8 mouse cellular contexts compared by ENCODE assay signal in genomic region chr11:20794196-20794912, GRCm38 (mm10). TPM values are rescaled to one million over a fixed set of nuclear protein-coding genes. Genes with fewer than 3 reads are reported as not detected.
A peak's percentile ranks its signal among the peaks of the same experiment; 100 is the strongest.
DNase-seq lines count a peak whose midpoint lies in the region; ATAC-seq lines count a peak whose summit lies in the region.

No protein-coding gene starts in this region.

- H3K27ac ChIP-seq in hindbrain, embryonic 11.5 days (ENCODE audit: low read depth, low read length) = peak overlapping the region; percentile 11; the same call in 1 of the 2 replicates

- no peak overlapping the region for H3K9ac ChIP-seq in hindbrain, embryonic 11.5 days (ENCODE audit: low read depth, low read length)

- DNase-seq in MN1 (ENCODE audit: low spot score) = peak; percentile 93
- peak; percentile 81 for DNase-seq in cerebellum, adult 9-10 months
- DNase-seq in frontal cortex, adult 2 months (ENCODE audit: extremely low spot score in 1 of 2, low spot score in 1 of 2) = peak; percentile 69 to 94
- DNase-seq in hindbrain, embryonic 11.5 days (ENCODE audit: low spot score) = peak; percentile 92
- peak; percentile 83 to 90 for DNase-seq in layer of hippocampus, postnatal 14 days (ENCODE audit: low spot score in 2 of 2)
- DNase-seq in lung, postnatal 10 days = peak; percentile 90
- peak; percentile 66 for DNase-seq in retina, adult 2 months (ENCODE audit: low read depth, low spot score)
- peak; percentile 76 for DNase-seq in thymus, postnatal 25 days

- 36% methylated on average over 10 of the region's 10 CpGs for WGBS in hindbrain, embryonic 11.5 days

- H3K27me3 ChIP-seq in hindbrain, embryonic 11.5 days (ENCODE audit: control insufficient read depth, insufficient read depth, low read length) = no peaks in the 10 kb centered on the region

- H3K4me1 ChIP-seq in hindbrain, embryonic 11.5 days (replicated peaks; ENCODE audit: control insufficient read depth, insufficient read depth, low read length) = no peaks in the 10 kb centered on the region

- no peaks in the 10 kb centered on the region for H3K36me3 ChIP-seq in hindbrain, embryonic 11.5 days (ENCODE audit: control insufficient read depth, insufficient read depth, low read length)

- ATAC-seq in hindbrain, embryonic 11.5 days (ENCODE audit: low FRiP score) = peak; percentile 89

- no peaks in the 10 kb centered on the region for H3K9me3 ChIP-seq in hindbrain, embryonic 11.5 days (ENCODE audit: control insufficient read depth, low read length)

- no peak overlapping the region for H3K4me3 ChIP-seq in hindbrain, embryonic 11.5 days (ENCODE audit: low read depth, low read length)

- H3K4me2 ChIP-seq in hindbrain, embryonic 11.5 days (replicated peaks; ENCODE audit: low read depth, low read length) = no peak overlapping the region

RNA-seq across cellular contexts. Expression of gene Lgalsl, which starts 36.5 kb away (rescaled TPM):
- 42.3 and 44.1 TPM in 2 replicates for polyA plus RNA-seq in frontal cortex, adult 2 months (2012; rRNA removed)
- polyA plus RNA-seq in hindbrain, embryonic 11.5 days (2014; fragmentation: Nextera tagmentation; extraction: Ambion mirVana) = 19.7 and 28.4 TPM in 2 replicates
- 10 to 100 TPM; 85.0 to 91.1 TPM for total RNA-seq in layer of hippocampus, postnatal 14 days (2021)

RNA-seq across cellular contexts. Expression of gene Aftph, which starts 53.0 kb away (rescaled TPM):
- 90.2 and 90.9 TPM in 2 replicates for polyA plus RNA-seq in frontal cortex, adult 2 months (2012; rRNA removed)
- 29.2 and 31.3 TPM in 2 replicates for polyA plus RNA-seq in hindbrain, embryonic 11.5 days (2014; fragmentation: Nextera tagmentation; extraction: Ambion mirVana)
- 10 to 100 TPM; 57.6 to 61.1 TPM for total RNA-seq in layer of hippocampus, postnatal 14 days (2021)
